Mouse (Mus musculus) lung, embryonic 15.5 days (tissue): ENCODE measurements around the gene Bclaf3. TPM values are rescaled to one million over a fixed set of nuclear protein-coding genes. Genes with fewer than 3 reads are reported as not detected.
A peak's percentile ranks its signal among the peaks of the same experiment; 100 is the strongest.

Experiments
- ATAC-seq: fragments of 200-750 bp; cut with Nextera tagmentation; 2 replicates; pipeline ENCODE4 v1.8.0; 2017; ENCODE audit warnings: moderate number of reproducible peaks, borderline replicate concordance; ENCODE audit not compliant: low FRiP score, low TSS enrichment; ENCODE audit errors: extremely low read depth
- H3K27ac ChIP-seq: fragments of 300-500 bp; sonication (generic); 2 replicates; pipeline ENCODE4 v1.5.1; 2015; ENCODE audit warnings: moderate library complexity, mild to moderate bottlenecking, inconsistent platforms
- H3K27me3 ChIP-seq: fragments of 300-500 bp; sonication (generic); 2 replicates; pipeline ENCODE4 v1.6.1; 2015; ENCODE audit warnings: inconsistent platforms
- H3K36me3 ChIP-seq: fragments of 300-500 bp; sonication (generic); 2 replicates; pipeline ENCODE4 v1.6.1; 2015; ENCODE audit warnings: inconsistent platforms
- H3K4me1 ChIP-seq: fragments of 300-500 bp; sonication (generic); 2 replicates; pipeline ENCODE4 v1.6.1; 2015; ENCODE audit warnings: inconsistent platforms
- H3K4me2 ChIP-seq: fragments of 300-500 bp; sonication (generic); 2 replicates; pipeline ENCODE4 v1.6.1; 2015; ENCODE audit warnings: inconsistent platforms, mild to moderate bottlenecking, moderate library complexity
- H3K4me3 ChIP-seq: fragments of 300-500 bp; sonication (generic); 2 replicates; pipeline ENCODE4 v1.5.1; 2015; ENCODE audit warnings: mild to moderate bottlenecking, inconsistent platforms
- H3K9ac ChIP-seq: fragments of 300-500 bp; sonication (generic); 2 replicates; pipeline ENCODE4 v1.6.1; 2015; ENCODE audit warnings: inconsistent platforms
- H3K9me3 ChIP-seq: fragments of 300-500 bp; sonication (generic); 2 replicates; pipeline ENCODE4 v1.6.1; 2016; ENCODE audit warnings: inconsistent platforms
- WGBS: fragments of 180-500 bp; shearing (Covaris S2); methylation state at CpG from one replicate; pipeline ENCODE4 v1.1.7; 2015; 5-methylcytosine and 5-hydroxymethylcytosine counted together
- polyA plus RNA-seq: library from polyadenylated mRNA; unstranded; fragments of >200 nt; fragmentation: Nextera tagmentation; extraction: Ambion mirVana; gene quantifications from 2 replicates; pipeline ENCODE4 v1.2.1, GENCODE M21; 2015

The Bclaf3 gene
- polyA plus RNA-seq, 1 experiment from 2014 or later, result 22.1 TPM

DNA sequence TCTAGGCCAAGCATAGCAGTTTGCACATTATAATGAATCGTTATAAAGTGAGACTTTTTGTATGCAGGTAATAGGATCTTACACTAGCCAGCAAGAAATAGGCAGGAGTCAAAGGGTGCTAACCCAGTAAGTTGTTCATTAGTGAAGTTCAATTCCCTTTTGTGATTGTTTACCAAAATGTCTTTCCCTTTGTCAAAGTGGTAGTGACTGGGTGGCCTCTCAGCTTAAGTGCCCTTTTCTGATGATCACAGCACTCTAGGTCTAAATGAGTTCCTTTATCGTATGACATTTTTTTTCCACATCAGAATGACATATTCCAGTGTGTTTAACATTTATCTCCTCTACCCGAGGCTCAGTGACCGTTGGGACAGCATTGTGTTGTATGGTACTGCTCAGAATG lies 102.1 kb downstream of the Bclaf3 start:
- H3K9ac ChIP-seq, result no peak overlapping the region
- H3K36me3 ChIP-seq, result no peaks in the 10 kb centered on the region

DNA sequence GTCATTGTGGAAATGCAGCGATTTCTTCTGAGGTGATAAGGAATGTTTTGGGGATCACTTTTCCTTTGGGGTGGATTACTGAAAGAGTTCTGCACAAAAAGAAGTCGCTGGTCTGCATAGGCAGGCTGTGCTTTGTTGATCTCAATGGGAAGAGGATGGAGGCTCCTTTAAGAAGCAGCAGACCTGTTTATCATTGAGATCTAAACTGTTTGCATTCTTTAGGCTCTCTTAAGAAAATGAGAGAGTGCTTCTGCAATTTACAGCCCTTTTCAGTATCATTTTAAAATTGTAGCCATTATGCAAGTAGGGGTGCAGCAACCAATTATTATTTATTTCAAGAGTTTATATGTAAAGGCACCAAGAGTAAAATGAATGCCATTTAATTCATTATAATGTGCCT lies 102.7 kb downstream of the Bclaf3 start:
- no peak overlapping the region for H3K27ac ChIP-seq
- ATAC-seq, result no peak
- H3K4me3 ChIP-seq, result 0 out of 2 replicates have a peak overlapping the region, but pooled peaks have one; percentile 63
- peak overlapping the region; percentile 80 for H3K4me2 ChIP-seq
- no peaks in the 10 kb centered on the region for H3K27me3 ChIP-seq
- H3K36me3 ChIP-seq, result no peaks in the 10 kb centered on the region
- 38% methylated on average over 2 of the region's 2 CpGs for WGBS
- no peaks in the 10 kb centered on the region for H3K9me3 ChIP-seq
- H3K9ac ChIP-seq, result no peak overlapping the region
- no peaks in the 10 kb centered on the region for H3K4me1 ChIP-seq

More for the DNA sequence above, 102.1 kb downstream of the Bclaf3 start:
- Histone ChIP-seq H3K27ac (no peak overlapping the region), H3K4me3 (peak overlapping the region; percentile 63), H3K27me3 (no peaks in the 10 kb centered on the region; the same call in 1 of the 2 replicates), H3K9me3 (no peaks in the 10 kb centered on the region), H3K4me1 (no peaks in the 10 kb centered on the region), H3K4me2 (peak overlapping the region; percentile 80)
- 32% methylated on average over 4 of the region's 4 CpGs for WGBS
- ATAC-seq, result no peak

DNA sequence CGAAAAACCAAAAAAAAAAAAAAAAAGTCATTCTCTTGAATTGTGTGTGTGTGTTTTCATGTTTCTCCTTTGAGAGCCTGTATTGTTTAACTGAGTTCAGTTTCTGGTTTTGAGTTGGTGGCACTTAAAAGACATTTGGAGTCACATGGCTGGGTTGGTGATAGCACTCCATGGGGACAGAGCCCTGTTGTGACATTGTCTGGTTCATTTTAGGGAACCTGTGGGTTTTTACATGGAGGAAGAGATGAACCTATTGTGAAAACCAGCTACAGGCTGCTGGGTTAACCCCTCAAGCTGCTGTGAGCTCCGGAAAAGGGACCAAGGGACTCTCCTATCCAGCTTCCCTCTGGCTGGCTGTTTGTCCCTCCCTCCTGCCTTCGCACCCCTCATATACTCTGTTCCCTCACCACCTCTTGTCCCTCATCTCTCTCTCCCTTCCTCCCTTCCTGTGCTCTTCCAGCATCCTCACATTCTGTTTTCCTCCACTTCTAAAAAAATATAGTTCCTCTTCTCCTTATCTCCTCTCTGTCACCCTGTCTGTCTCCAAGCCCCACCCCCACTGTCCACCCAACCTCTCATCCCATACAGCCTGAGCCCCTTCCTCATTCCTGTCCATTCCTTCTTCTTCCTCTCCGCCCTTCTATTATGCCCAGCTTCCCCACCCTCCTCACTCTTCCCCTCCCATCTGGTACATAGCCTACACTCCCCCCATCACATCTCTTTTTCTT lies 112.2 kb downstream of the Bclaf3 start:
- Histone ChIP-seq H3K36me3 (no peaks in the 10 kb centered on the region), H3K4me2 (no peak overlapping the region), H3K4me1 (no peaks in the 10 kb centered on the region), H3K4me3 (no peak overlapping the region), H3K9me3 (no peaks in the 10 kb centered on the region), H3K27me3 (no peaks in the 10 kb centered on the region; the same call in 1 of the 2 replicates), H3K27ac (no peak overlapping the region), H3K9ac (no peak overlapping the region)
- no peak for ATAC-seq
- 83% methylated on average over 4 of the region's 4 CpGs for WGBS

DNA sequence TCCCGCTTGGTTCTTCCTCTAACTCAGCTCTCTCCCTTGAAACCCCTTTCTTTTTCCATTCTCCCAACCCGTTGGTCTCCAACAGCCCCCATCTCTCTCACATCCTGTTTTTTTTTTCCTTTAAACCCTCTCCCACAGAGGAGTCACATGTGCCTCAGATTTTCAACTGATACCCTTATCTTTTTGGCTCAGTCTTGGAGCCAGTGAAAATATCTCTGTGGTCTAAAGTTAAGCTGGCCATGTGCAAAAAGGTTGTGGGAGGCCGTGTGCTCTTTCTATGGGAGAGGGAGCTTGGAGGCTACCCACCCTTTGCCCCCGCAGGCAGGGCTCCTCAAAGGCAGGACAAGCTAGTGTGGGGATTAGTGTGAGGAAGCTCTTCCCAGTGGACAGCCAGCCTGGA lies 113.5 kb downstream of the Bclaf3 start:
- Histone ChIP-seq H3K27me3 (no peaks in the 10 kb centered on the region; the same call in 1 of the 2 replicates), H3K4me2 (no peak overlapping the region), H3K9ac (no peak overlapping the region), H3K27ac (no peak overlapping the region), H3K4me1 (no peaks in the 10 kb centered on the region), H3K9me3 (no peaks in the 10 kb centered on the region), H3K4me3 (no peak overlapping the region), H3K36me3 (no peaks in the 10 kb centered on the region)
- ATAC-seq, result no peak
- 70% methylated on average over 4 of the region's 4 CpGs for WGBS

Other genes starting within 250 kb of the Bclaf3 start
- gene Eif1ax, start 154.5 kb upstream of the Bclaf3 start, polyA plus RNA-seq, result 143 and 150 TPM in 2 replicates
- gene Map7d2, start 112.1 kb upstream of the Bclaf3 start, polyA plus RNA-seq, result 1.9 TPM in 2 replicates
- 35.9 and 36.9 TPM in 2 replicates for gene Sh3kbp1, start 100.6 kb downstream of the Bclaf3 start, polyA plus RNA-seq